Mouse (Mus musculus) kidney, embryonic 14.5 days (tissue): ENCODE data around the gene Fam102b. TPM values are rescaled to one million over a fixed set of nuclear protein-coding genes. Genes with fewer than 3 reads are reported as not detected.

Experiments used
- ATAC-seq: fragments of 200-750 bp; cut with Nextera tagmentation; 2 replicates; pipeline ENCODE4 v1.8.0; 2017; ENCODE audit warnings: moderate number of reproducible peaks, mild to moderate bottlenecking, moderate TSS enrichment, moderate library complexity; ENCODE audit not compliant: low FRiP score, low TSS enrichment
- H3K27ac ChIP-seq: fragments of 300-500 bp; sonication (generic); 2 replicates; pipeline ENCODE4 v1.5.1; 2014; ENCODE audit warnings: low read depth, mild to moderate bottlenecking, low read length, moderate library complexity, mixed read lengths
- H3K27me3 ChIP-seq: fragments of 300-500 bp; sonication (generic); 2 replicates; pipeline ENCODE4 v1.6.1; 2014; ENCODE audit warnings: mild to moderate bottlenecking, low read length; ENCODE audit not compliant: control insufficient read depth, insufficient read depth
- H3K36me3 ChIP-seq: fragments of 300-500 bp; sonication (generic); 2 replicates; pipeline ENCODE4 v1.6.1; 2014; ENCODE audit warnings: low read length, mixed read lengths; ENCODE audit not compliant: control insufficient read depth, insufficient read depth
- H3K4me1 ChIP-seq: fragments of 300-500 bp; sonication (generic); 2 replicates; pipeline ENCODE4 v1.6.1; 2014; ENCODE audit warnings: low read length, mixed read lengths; ENCODE audit not compliant: control insufficient read depth, insufficient read depth
- H3K4me2 ChIP-seq: fragments of 300-500 bp; sonication (generic); replicated peaks from 2 replicates; pipeline ENCODE4 v1.6.1; 2014; ENCODE audit warnings: low read depth, mild to moderate bottlenecking, low read length
- H3K4me3 ChIP-seq: fragments of 300-500 bp; sonication (generic); 2 replicates; pipeline ENCODE4 v1.5.1; 2014; ENCODE audit warnings: mild to moderate bottlenecking, low read length
- H3K9ac ChIP-seq: fragments of 300-500 bp; sonication (generic); 2 replicates; pipeline ENCODE4 v1.6.1; 2014; ENCODE audit warnings: low read depth, mild to moderate bottlenecking, low read length, moderate library complexity
- H3K9me3 ChIP-seq: fragments of 300-500 bp; sonication (generic); 2 replicates; pipeline ENCODE4 v1.6.1; 2016; ENCODE audit warnings: low read length; ENCODE audit not compliant: control insufficient read depth
- WGBS: fragments of 180-500 bp; shearing (Covaris S2); extraction: QIAGEN DNeasy Blood & Tissue Kit; methylation state at CpG from one replicate; pipeline ENCODE4 v1.1.7; 2014; 5-methylcytosine and 5-hydroxymethylcytosine counted together
- polyA plus RNA-seq: library from polyadenylated mRNA; unstranded; fragments of >200 nt; fragmentation: Nextera tagmentation; extraction: Ambion mirVana; gene quantifications from 2 replicates; pipeline ENCODE4 v1.2.1, GENCODE M21; 2014

Fam102b gene
- polyA plus RNA-seq, 1 experiment from 2014 or later = 6.3 TPM

DNA sequence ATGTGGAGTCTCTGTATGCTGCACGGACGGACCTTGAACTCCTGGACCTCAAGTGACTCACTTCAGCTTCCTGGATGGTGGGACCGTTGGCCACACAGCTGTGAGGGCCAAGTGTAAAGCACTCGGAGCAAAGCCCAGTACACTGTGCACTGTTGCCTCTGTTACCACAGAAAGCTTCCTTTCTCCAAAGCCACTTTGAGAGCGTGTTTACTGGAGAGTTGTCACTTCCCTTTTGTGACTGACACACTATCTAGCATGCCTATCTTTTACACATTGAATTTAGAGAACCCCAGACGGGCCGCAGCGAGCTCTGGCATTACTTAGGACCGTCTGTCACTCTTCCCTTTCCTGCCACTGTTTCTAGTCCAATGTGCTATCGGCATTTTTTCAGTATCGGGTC, 30.1 kb downstream of the Fam102b start:
- Histone ChIP-seq H3K4me2 (no peak overlapping the region), H3K36me3 (no peaks in the 10 kb centered on the region; the same call in 1 of the 2 replicates), H3K4me1 (no peaks in the 10 kb centered on the region), H3K9ac (no peak overlapping the region), H3K27me3 (no peaks in the 10 kb centered on the region), H3K4me3 (no peak overlapping the region), H3K27ac (no peak overlapping the region), H3K9me3 (no peaks in the 10 kb centered on the region)
- WGBS = 84% methylated on average over 11 of the region's 11 CpGs
- no peak for ATAC-seq

- no peak overlapping the region for H3K4me2 ChIP-seq
- 74% methylated on average over 2 of the region's 2 CpGs for WGBS
- H3K4me3 ChIP-seq = no peak overlapping the region
- ATAC-seq = no peak
- peaks cover 5% of the 10 kb centered on the region; the same call in 1 of the 2 replicates for H3K36me3 ChIP-seq
- no peak overlapping the region for H3K9ac ChIP-seq
- H3K4me1 ChIP-seq = no peaks in the 10 kb centered on the region
- no peaks in the 10 kb centered on the region for H3K9me3 ChIP-seq
- H3K27me3 ChIP-seq = no peaks in the 10 kb centered on the region
- no peak overlapping the region for H3K27ac ChIP-seq
Measured at GRCm38 (mm10) chr3:108995379-108995778, 32.0 kb downstream of the Fam102b start.

- 90% methylated on average over 2 of the region's 2 CpGs for WGBS
- Histone ChIP-seq H3K4me2 (no peak overlapping the region), H3K4me3 (no peak overlapping the region), H3K9ac (no peak overlapping the region), H3K4me1 (no peaks in the 10 kb centered on the region), H3K9me3 (no peaks in the 10 kb centered on the region), H3K27me3 (no peaks in the 10 kb centered on the region), H3K27ac (no peak overlapping the region), H3K36me3 (peaks cover 5% of the 10 kb centered on the region; the same call in 1 of the 2 replicates)
- ATAC-seq = no peak
Measured at GRCm38 (mm10) chr3:108994477-108994876, 32.9 kb downstream of the Fam102b start.

DNA sequence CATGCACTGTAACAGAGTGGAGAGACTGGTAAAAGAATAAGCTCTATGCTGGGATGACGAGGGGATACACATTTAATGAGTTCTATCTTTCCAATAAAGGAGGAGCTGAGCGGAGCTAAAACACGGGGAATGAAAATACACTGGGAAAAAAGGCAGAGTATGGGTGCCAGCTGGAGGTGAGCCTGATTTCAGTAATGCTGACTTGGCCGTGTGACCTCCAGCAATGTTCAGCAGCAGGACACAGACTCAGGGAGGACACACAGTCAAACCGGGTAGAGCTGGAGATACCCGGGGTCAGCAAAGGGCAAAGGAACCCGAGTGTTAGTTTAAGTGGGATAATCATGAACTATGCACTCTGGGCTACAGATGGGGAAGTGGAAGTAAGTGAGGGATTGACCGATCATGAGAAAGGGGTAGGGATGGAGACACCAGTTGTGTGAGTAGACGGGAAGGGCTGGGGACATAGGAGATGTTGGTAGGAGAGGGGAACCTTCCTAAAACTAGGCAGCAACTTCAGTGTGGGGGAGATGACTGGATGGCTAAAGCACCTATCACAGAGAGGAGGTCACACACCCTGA, 37.3 kb downstream of the Fam102b start:
- no peaks in the 10 kb centered on the region for H3K4me1 ChIP-seq
- no peak overlapping the region for H3K9ac ChIP-seq
- peaks cover 10% of the 10 kb centered on the region; the same call in 1 of the 2 replicates for H3K36me3 ChIP-seq
- no peaks in the 10 kb centered on the region for H3K27me3 ChIP-seq
- 88% methylated on average over 9 of the region's 9 CpGs for WGBS
- no peak overlapping the region for H3K4me3 ChIP-seq
- no peak overlapping the region for H3K4me2 ChIP-seq
- no peak overlapping the region for H3K27ac ChIP-seq
- no peak for ATAC-seq
- no peaks in the 10 kb centered on the region for H3K9me3 ChIP-seq

- H3K36me3 ChIP-seq = peaks cover 14% of the 10 kb centered on the region; the same call in 1 of the 2 replicates
- no peak for ATAC-seq
- WGBS = 84% methylated on average over 12 of the region's 12 CpGs
- H3K9me3 ChIP-seq = no peaks in the 10 kb centered on the region
- no peak overlapping the region for H3K4me3 ChIP-seq
- no peak overlapping the region for H3K27ac ChIP-seq
- H3K4me1 ChIP-seq = no peaks in the 10 kb centered on the region
- no peak overlapping the region for H3K9ac ChIP-seq
- H3K27me3 ChIP-seq = no peaks in the 10 kb centered on the region
- no peak overlapping the region for H3K4me2 ChIP-seq
Measured at GRCm38 (mm10) chr3:108987009-108987659, 40.3 kb downstream of the Fam102b start.

DNA sequence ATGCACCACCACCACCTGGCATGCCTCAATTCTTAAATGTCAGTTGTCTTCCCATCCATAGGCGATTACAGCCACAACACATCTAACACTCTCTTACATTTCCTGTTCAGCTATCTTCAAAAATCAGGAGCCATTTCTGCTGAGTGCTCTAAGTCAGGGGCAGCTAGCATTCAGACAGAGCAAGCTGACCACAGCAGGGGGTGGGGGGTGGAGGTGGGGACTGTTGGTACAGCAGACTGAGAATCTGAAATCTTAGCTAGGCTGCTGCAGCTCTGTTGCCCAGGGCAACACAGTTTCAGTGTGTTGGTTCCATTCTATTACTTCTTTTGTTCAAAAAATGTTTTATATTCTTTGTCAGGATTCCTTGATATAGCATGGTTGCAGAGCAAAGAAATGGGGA, 40.9 kb downstream of the Fam102b start:
- Histone ChIP-seq H3K4me3 (no peak overlapping the region), H3K27me3 (no peaks in the 10 kb centered on the region), H3K9ac (no peak overlapping the region), H3K4me2 (no peak overlapping the region), H3K4me1 (no peaks in the 10 kb centered on the region), H3K9me3 (no peaks in the 10 kb centered on the region), H3K27ac (no peak overlapping the region), H3K36me3 (peaks cover 11% of the 10 kb centered on the region; the same call in 1 of the 2 replicates)
- ATAC-seq = no peak
- WGBS = 79% methylated on average over 1 of the region's 1 CpGs

- H3K36me3 ChIP-seq = peaks cover 19% of the 10 kb centered on the region
- 73% methylated on average over 5 of the region's 5 CpGs for whole genome bisulfite sequencing
- 0 out of 2 replicates have a peak, but pooled peaks cover 2% of the 10 kb centered on the region for H3K9me3 ChIP-seq
- no peak overlapping the region for H3K27ac ChIP-seq
- H3K4me2 ChIP-seq = no peak overlapping the region
- H3K4me1 ChIP-seq = no peaks in the 10 kb centered on the region
- no peak overlapping the region for H3K4me3 ChIP-seq
- no peak for ATAC-seq
- H3K9ac ChIP-seq = no peak overlapping the region
- H3K27me3 ChIP-seq = no peaks in the 10 kb centered on the region
Measured at GRCm38 (mm10) chr3:108983989-108984388, 43.4 kb downstream of the Fam102b start.

DNA sequence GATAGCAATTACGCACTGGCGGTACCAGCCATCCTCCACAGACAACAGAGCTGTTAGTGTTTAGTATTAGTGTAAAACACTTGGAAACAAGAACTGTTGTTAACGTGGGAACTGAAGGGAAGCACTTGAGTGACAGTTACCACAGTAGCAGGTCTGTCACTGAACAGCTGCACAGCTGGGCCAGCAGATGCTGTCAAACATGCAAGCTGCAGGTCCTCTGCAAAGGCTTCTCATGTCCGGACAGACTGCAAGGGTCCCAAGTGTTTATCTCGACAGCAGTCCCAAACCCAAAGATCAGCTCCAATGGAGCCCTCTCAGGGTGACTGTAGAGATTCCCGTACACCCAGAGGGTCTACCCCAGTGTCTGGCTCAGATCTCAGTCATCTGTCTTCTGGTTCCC, 45.5 kb downstream of the Fam102b start:
- Histone ChIP-seq H3K27me3 (no peaks in the 10 kb centered on the region), H3K9ac (no peak overlapping the region), H3K4me2 (no peak overlapping the region), H3K27ac (no peak overlapping the region), H3K36me3 (peaks cover 16% of the 10 kb centered on the region), H3K9me3 (0 out of 2 replicates have a peak, but pooled peaks cover 2% of the 10 kb centered on the region), H3K4me1 (no peaks in the 10 kb centered on the region), H3K4me3 (no peak overlapping the region)
- no peak for ATAC-seq
- 84% methylated on average over 6 of the region's 6 CpGs for WGBS

DNA sequence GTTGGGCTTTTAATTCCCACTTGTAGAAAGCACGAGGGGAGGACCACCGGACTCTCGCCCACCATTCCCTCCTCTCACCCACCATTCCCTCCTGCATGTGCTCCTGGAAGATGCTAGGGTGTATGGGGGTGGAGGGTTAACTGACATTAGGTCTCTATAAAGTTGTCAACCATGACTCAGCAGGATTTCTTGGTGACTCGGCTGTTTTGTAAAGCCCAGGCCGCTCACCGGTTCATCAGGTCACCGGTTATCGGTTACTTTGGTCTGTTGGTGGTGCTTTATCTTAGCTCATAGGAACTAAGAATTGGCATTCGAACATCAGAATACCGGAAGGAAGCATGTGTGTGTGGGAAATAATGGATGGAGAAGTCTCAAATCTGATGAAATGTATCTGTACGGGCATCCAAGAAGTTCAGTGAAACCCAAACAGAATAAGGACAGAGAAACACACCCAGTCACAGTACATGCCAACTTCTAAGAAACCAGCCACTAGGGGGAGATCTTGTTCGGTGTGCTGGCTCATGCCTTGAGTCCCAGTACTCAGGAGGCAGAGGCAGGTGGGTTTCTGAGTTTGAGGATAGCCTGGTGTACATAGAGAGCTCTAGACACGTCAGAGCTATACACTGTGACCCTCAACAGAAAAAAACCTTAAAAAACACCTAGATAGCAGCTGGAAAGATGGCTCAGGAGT, 49.9 kb downstream of the Fam102b start:
- peaks cover 16% of the 10 kb centered on the region for H3K36me3 ChIP-seq
- no peak overlapping the region for H3K4me2 ChIP-seq
- 0 out of 2 replicates have a peak, but pooled peaks cover 2% of the 10 kb centered on the region for H3K9me3 ChIP-seq
- H3K4me3 ChIP-seq = no peak overlapping the region
- 96% methylated on average over 13 of the region's 13 CpGs for WGBS
- no peaks in the 10 kb centered on the region for H3K27me3 ChIP-seq
- no peak overlapping the region for H3K9ac ChIP-seq
- H3K4me1 ChIP-seq = no peaks in the 10 kb centered on the region
- H3K27ac ChIP-seq = no peak overlapping the region
- no peak for ATAC-seq
